Mouse (Mus musculus) midbrain, postnatal 0 days (tissue): ENCODE results near the gene Fcf1. TPM values are rescaled to one million over a fixed set of nuclear protein-coding genes. Genes with fewer than 3 reads are reported as not detected.

Source experiments
- ATAC-seq: fragments of 200-750 bp; cut with Nextera tagmentation; 2 replicates; pipeline ENCODE4 v1.8.0; 2017; ENCODE audit warnings: moderate number of reproducible peaks, mild to moderate bottlenecking, moderate TSS enrichment, moderate library complexity; ENCODE audit not compliant: low FRiP score
- DNase-seq: peaks from one replicate; pipeline ENCODE4 v3.0.0-alpha.2; 2015; ENCODE audit warnings: low spot score
- H3K27ac ChIP-seq: fragments of 300-500 bp; sonication (generic); 2 replicates; pipeline ENCODE4 v1.5.1; 2014; ENCODE audit warnings: low read depth, mild to moderate bottlenecking, low read length, mixed read lengths
- H3K27me3 ChIP-seq: fragments of 300-500 bp; sonication (generic); 2 replicates; pipeline ENCODE4 v1.6.1; 2014; ENCODE audit warnings: low read length, control low read depth, mixed read lengths; ENCODE audit not compliant: insufficient read depth
- H3K36me3 ChIP-seq: fragments of 300-500 bp; sonication (generic); 2 replicates; pipeline ENCODE4 v1.6.1; 2014; ENCODE audit warnings: low read length, control low read depth, mixed read lengths; ENCODE audit not compliant: insufficient read depth
- H3K4me1 ChIP-seq: fragments of 300-500 bp; sonication (generic); 2 replicates; pipeline ENCODE4 v1.6.1; 2014; ENCODE audit warnings: mild to moderate bottlenecking, control low read depth, antibody characterized with exemption, low read length, mixed read lengths; ENCODE audit not compliant: insufficient read depth
- H3K4me2 ChIP-seq: fragments of 300-500 bp; sonication (generic); 2 replicates; pipeline ENCODE4 v1.6.1; 2014; ENCODE audit warnings: low read depth, mild to moderate bottlenecking, low read length, mixed read lengths; ENCODE audit not compliant: poor library complexity, severe bottlenecking
- H3K4me3 ChIP-seq: fragments of 300-500 bp; sonication (generic); 2 replicates; pipeline ENCODE4 v1.5.1; 2014; ENCODE audit warnings: low read depth, mild to moderate bottlenecking, low read length, moderate library complexity
- H3K9ac ChIP-seq: fragments of 300-500 bp; sonication (generic); replicated peaks from 2 replicates; pipeline ENCODE4 v1.6.1; 2014; ENCODE audit warnings: mild to moderate bottlenecking, low read length, moderate library complexity, mixed read lengths; ENCODE audit not compliant: poor library complexity, severe bottlenecking
- H3K9me3 ChIP-seq: fragments of 300-500 bp; sonication (generic); 2 replicates; pipeline ENCODE4 v1.6.1; 2016; ENCODE audit warnings: low read length, control low read depth
- CTCF ChIP-seq: IDR thresholded peaks from 2 replicates; pipeline ENCODE4 v1.5.1; 2016; ENCODE audit warnings: antibody characterized with exemption, mild to moderate bottlenecking
- WGBS: fragments of 180-500 bp; shearing (Covaris S2); extraction: QIAGEN DNeasy Blood & Tissue Kit; methylation state at CpG from one replicate; pipeline ENCODE4 v1.1.7; 2014; 5-methylcytosine and 5-hydroxymethylcytosine counted together
- polyA plus RNA-seq: library from polyadenylated mRNA; unstranded; fragments of >200 nt; fragmentation: Nextera tagmentation; extraction: Ambion mirVana; gene quantifications from 2 replicates; pipeline ENCODE4 v1.2.1, GENCODE M21; 2015
- total RNA-seq: library from RNA; depleted of rRNA; stranded (reverse); fragments of >200 nt; gene quantifications from 2 replicates; pipeline ENCODE4 v1.2.3, GENCODE M21; 2014

Fcf1 gene
- total and polyA plus RNA-seq, 2 experiments from 2014 or later: 28.6 to 64.3 TPM

DNA sequence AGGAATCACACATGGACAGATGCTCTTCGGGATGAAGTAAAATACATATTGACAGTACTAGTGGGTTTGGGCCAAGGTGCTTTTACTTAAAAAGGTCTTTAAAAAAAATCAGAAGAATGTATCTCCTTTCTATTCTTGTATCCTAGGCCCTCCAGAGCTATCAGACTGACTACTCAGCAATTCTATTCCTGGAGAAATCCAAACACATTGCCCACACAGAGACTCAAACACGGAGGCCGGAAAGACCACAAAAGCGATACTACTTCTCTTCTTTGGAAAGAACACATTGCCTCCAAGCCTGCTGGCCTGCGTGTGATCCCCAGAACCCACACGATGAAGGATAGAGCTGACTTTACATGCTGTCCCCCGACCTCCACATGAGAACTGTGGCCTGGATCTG is 31.6 kb upstream of the Fcf1 start:
- TF ChIP-seq CTCF: no peak
- Histone ChIP-seq H3K36me3 (peaks cover 39% of the 10 kb centered on the region), H3K4me1 (no peaks in the 10 kb centered on the region), H3K4me2 (no peak overlapping the region), H3K27me3 (no peaks in the 10 kb centered on the region), H3K4me3 (no peak overlapping the region), H3K27ac (no peak overlapping the region), H3K9ac (no peak overlapping the region), H3K9me3 (no peaks in the 10 kb centered on the region)
- DNase-seq (no peak), ATAC-seq (no peak)
- WGBS: 89% methylated on average over 7 of the region's 7 CpGs

DNA sequence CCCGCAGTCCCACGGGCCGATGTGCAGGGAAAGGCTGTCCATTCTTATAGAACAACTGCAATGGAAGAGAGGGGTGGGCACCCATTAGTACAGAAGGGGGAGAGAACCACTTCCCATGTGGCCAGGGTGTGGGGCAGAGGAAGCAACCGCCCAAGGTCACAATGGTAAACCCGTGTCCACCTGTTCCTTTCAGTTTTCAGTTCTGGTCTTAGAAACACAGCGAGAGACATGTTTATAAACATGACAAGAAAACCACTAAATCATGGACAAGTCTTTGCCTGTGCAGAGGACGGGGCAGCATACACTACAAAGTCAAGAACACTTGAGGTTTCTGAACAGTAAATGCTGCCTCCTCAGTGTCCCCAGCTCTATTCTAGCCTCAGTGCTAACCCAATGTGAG is 30.4 kb upstream of the Fcf1 start:
- no peaks in the 10 kb centered on the region for H3K27me3 ChIP-seq
- peaks cover 35% of the 10 kb centered on the region for H3K36me3 ChIP-seq
- no peak overlapping the region for H3K4me3 ChIP-seq
- no peak overlapping the region for H3K9ac ChIP-seq
- H3K27ac ChIP-seq: no peak overlapping the region
- ATAC-seq (no peak), DNase-seq (no peak)
- no peaks in the 10 kb centered on the region for H3K9me3 ChIP-seq
- H3K4me2 ChIP-seq: no peak overlapping the region
- WGBS: 94% methylated on average over 7 of the region's 7 CpGs
- no peaks in the 10 kb centered on the region for H3K4me1 ChIP-seq
- no peak for TF ChIP-seq CTCF

DNA sequence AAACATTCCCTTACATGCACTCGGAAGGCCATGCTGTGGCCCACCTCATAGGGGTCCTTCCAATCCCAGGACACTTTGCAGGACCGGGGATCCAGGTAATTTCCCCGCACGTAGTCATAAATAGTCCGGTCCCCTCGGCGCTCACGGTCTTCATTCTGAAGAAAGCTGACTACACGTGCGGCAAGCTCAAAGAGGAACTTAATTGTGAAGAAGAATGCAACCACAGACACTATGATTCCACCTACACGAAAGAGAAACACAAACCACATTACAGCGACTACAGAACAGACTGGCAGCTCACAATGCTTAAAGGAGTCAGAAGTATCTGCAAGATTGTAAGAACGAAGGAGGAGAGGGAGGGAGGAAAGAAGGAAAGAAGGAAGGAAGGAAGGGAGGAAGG is 29.0 kb upstream of the Fcf1 start:
- no peak for TF ChIP-seq CTCF
- DNase-seq: no peak
- H3K36me3 ChIP-seq: peaks cover 40% of the 10 kb centered on the region

DNA sequence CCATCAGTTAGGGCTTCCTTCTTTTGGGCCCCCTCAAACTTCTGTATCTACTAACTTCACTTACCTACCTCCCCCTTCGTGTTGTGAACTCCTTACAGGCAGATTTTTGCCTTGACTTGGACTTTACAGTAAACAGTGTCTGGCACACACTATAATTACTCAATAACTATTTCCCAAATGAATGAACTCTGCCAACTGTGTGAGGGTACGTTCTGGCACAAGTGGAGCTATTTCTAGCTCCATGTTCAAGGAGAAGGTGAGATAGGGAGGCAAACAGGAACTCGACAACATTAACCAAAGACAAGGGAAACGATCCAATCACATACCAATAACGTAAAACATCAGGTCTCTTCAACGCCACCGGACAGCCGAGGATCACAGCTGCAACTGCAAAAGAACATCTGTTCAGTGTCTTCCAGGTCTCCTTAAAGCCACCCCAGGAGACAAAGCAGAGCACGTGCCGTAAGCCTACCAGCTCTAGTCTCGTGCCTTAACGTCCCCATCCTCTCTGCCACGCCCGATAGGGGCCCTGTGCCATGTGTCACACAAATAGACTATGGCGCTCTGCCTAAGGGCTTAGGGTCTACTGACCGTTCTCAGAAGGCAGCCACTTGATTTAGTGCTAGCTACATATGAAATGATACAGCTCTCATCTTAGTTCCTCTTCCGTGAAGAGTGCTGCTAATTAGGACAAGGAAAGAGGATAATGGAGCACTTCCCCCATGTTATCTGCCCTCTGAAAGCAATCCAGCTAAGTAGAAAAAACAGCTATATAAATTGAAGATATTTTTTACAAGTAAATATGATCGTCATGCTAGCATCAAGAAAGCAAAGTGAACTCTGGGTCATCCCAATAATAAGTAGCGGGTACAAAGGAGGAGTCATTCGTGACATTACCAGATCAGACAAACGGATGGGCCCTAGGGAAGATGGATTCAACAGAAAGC is 27.4 kb upstream of the Fcf1 start:
- Histone ChIP-seq H3K4me1 (no peaks in the 10 kb centered on the region), H3K4me3 (no peak overlapping the region), H3K4me2 (no peak overlapping the region), H3K36me3 (peaks cover 44% of the 10 kb centered on the region), H3K27ac (no peak overlapping the region), H3K9ac (no peak overlapping the region), H3K9me3 (no peaks in the 10 kb centered on the region), H3K27me3 (no peaks in the 10 kb centered on the region)
- DNase-seq: no peak
- TF ChIP-seq CTCF: no peak
- 94% methylated on average over 21 of the region's 21 CpGs for WGBS
- no peak for ATAC-seq

More for the DNA sequence above, 29.0 kb upstream of the Fcf1 start:
- 94% methylated on average over 13 of the region's 13 CpGs for WGBS
- no peak overlapping the region for H3K27ac ChIP-seq
- H3K4me3 ChIP-seq: no peak overlapping the region
- no peak overlapping the region for H3K4me2 ChIP-seq
- H3K9ac ChIP-seq: no peak overlapping the region
- H3K9me3 ChIP-seq: no peaks in the 10 kb centered on the region
- no peak for ATAC-seq
- H3K27me3 ChIP-seq: no peaks in the 10 kb centered on the region
- H3K4me1 ChIP-seq: no peaks in the 10 kb centered on the region

DNA sequence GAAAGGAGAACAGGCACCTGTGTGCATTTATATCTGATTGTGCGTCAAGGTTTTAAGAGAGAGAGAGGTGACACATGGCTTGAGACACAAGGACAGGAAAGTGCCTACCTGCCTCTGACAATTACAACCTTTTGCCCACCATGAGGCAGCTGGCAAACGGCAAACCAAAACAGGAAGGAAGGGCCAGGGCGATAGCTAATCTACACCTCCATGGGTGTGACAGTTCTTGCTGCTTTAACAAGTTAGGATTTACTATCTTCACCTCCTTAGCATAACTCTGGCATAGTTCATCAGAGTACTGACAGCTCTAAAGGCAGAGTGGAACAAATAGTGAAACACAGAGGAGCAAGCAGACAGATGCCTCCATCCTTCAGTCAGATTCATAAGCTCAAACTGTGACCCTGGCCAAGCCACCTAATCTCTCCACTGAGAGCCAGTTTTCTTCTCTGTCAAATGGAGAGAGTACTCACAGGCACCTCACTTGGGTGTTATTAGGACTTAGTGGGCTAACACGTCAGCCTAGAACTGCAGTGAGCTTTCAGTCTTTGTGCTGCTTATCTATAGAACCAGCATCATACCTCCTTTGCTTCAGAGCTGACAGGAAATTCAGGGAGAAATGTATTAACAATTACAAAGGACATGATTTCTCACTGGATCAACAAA is 26.4 kb upstream of the Fcf1 start:
- DNase-seq: no peak
- Histone ChIP-seq H3K4me2 (no peak overlapping the region), H3K9ac (no peak overlapping the region), H3K36me3 (peaks cover 49% of the 10 kb centered on the region), H3K4me1 (no peaks in the 10 kb centered on the region), H3K27ac (no peak overlapping the region), H3K9me3 (no peaks in the 10 kb centered on the region), H3K27me3 (no peaks in the 10 kb centered on the region), H3K4me3 (no peak overlapping the region)
- no peak for ATAC-seq
- WGBS: 89% methylated on average over 4 of the region's 4 CpGs
- TF ChIP-seq CTCF: no peak
